Mouse (Mus musculus) G1E (cell line): ENCODE measurements around the gene G0s2.

Source experiments
- CTCF ChIP-seq: IDR thresholded peaks from 2 replicates; pipeline ENCODE4 v1.5.1; 2012; ENCODE audit warnings: low read depth, low read length, inconsistent platforms, mixed read lengths
- GATA1 ChIP-seq: IDR thresholded peaks from 2 replicates; pipeline ENCODE4 v1.6.1; 2012; ENCODE audit warnings: borderline replicate concordance, low read length, inconsistent platforms, mixed read lengths

DNA sequence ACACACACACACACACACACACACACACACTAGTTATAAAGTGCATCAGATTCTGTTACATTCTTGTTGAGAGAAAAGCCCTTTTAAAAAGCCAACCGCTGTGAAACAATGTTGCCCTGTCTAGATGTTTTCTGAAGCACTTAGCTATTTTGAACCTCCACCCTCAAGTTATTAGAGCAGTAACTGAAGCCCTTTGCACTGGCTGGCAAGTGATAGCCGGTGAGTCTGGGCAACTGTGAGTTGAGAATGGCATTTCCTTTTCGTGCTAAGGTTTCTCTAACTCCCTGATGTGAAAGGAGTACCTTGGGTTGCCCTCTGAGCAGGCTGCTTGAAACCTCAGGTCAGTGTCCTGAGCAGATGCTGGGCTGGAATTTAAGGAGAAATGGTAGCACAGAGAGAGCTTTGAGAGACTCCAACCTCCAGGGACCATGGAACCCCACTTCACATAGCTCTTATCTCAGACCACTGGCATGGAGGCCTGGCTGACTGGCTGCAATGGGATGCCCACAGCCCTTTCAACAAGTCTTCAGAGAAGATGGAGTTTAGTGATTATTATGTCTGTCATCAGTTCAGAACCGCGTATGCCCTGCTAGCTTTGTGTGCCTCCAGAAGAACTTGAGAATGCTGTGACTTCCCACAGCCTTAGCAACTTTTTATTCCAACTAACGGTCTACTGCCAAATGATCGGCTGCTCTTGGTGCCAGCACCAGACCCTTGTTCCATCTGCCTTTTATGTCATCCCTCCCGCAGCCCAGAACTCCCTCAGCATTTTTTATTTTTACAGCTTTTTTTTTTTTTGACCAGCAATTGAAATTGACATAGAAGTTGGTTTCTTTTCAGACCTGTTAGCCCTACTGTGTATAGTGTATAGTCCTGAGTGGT, 9.8 kb downstream of the G0s2 start:
- TF ChIP-seq CTCF, result no peak
- no peak for TF ChIP-seq GATA1
